Mouse (Mus musculus) lung, adult 2 months (tissue): ENCODE data around the gene Cpn1.

Source experiments
- CTCF ChIP-seq: fragments of 200-500 bp; IDR thresholded peaks from 2 replicates; pipeline ENCODE4 v1.5.1; 2011; ENCODE audit warnings: mild to moderate bottlenecking, low read length, control low read depth; ENCODE audit not compliant: insufficient read depth
- POLR2A ChIP-seq: fragments of 200-500 bp; IDR thresholded peaks from 2 replicates; pipeline ENCODE4 v1.6.1; 2011; ENCODE audit warnings: low read depth, mild to moderate bottlenecking, control low read depth, low read length, borderline replicate concordance; ENCODE audit errors: extremely low read depth

- TF ChIP-seq CTCF (no peak), POLR2A (no peak)
Measured at GRCm38 (mm10) chr19:43990362-43990761, 4.0 kb upstream of the Cpn1 start.
